Mouse (Mus musculus): ENCODE measurements around the gene Ppp1r15a.

DNA sequence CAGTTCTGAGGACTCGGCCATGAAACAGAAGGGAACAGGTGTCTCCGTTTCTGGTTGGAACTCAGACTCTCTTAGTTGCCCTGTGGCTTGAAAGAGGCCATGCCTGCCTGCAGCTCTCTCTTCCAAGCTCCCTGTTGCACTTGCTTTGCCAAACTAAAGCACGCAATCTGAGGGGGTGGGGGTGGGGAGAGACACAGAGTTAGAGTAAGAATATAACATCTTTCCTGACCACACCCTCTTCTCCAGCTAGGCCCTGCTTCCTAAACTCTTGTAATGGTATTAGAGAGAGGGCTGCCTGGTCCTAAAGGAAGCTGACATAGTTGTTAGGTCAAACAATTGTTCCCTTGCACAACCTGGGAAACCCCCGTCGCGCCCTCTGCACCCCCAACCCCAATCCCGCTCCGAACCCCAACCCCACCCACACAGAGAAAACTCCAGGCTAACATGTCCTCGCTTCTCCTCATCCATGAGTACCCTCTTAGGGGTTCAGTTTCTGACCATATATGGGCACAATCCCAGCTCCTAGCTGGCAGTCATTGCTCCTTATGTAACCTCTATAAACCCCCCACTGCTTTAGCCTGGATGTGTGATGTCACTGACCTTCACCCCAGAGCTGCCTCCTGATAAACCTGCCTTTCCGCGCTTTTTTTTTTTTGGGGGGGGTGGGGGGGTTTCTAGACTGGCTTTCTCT lies 24.9 kb upstream of the Ppp1r15a start:
- TF ChIP-seq POLR2A (IDR thresholded peaks at IDR 0.05; ENCODE audit: insufficient read depth, low read depth, low read length) (no peak), CTCF (IDR thresholded peaks at IDR 0.05) (no peak), EP300 (IDR thresholded peaks at IDR 0.05; ENCODE audit: insufficient read depth, low read depth, low read length) (no peak)
